11 mouse cellular contexts compared by ENCODE assay signal in the genomic region with DNA sequence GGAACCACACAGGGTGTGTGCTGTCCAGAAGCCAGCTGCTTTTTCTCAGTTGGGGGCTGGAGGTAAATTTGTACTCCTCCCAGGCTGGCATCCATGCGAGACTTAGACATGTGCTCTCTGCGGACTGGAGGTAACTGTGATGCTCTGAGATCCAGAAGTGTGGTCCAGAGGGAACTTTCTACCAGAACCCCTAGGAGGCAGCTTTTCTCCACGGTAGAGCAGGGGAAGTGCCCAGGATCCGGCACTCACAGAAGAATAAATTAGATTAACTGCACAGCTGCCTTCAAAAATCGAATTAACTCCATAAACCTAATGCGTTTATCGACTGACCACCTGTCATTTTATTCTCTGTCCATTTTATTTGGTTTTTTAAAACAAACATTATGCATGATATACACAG. TPM values are rescaled to one million over a fixed set of nuclear protein-coding genes. Genes with fewer than 3 reads are reported as not detected.
DNase-seq lines count a peak whose midpoint lies in the region; ATAC-seq and TF ChIP-seq lines count a peak whose summit lies in the region.
"Had no signal": no experiment of that assay in that cellular context is flagged by ENCODE, and none has a peak within 500 bp of the region (broad histone marks: within the 10 kb centered on the region; RNA-seq: fewer than 3 reads in every experiment).

No protein-coding gene starts in this region.

- H3K36me3 ChIP-seq in forebrain, postnatal 0 days (ENCODE audit: insufficient read depth) = no peaks in the 10 kb centered on the region
- H3K36me3 ChIP-seq in forebrain, embryonic 13.5 days (ENCODE audit: poor library complexity, severe bottlenecking) = no peaks in the 10 kb centered on the region
- H3K36me3 ChIP-seq in kidney, postnatal 0 days (ENCODE audit: insufficient read depth, low read length) = no peaks in the 10 kb centered on the region
- H3K36me3 ChIP-seq in kidney, embryonic 14.5 days (ENCODE audit: control insufficient read depth, insufficient read depth, low read length) = no peaks in the 10 kb centered on the region
- H3K36me3 ChIP-seq: limb, embryonic 13.5 days; midbrain, embryonic 12.5 days had no signal

- peak; percentile 50 for TF ChIP-seq CTCF in forebrain, postnatal 0 days (IDR thresholded peaks at IDR 0.05; ENCODE audit: low read depth)
- peak; percentile 60 for TF ChIP-seq CTCF in kidney, postnatal 0 days (IDR thresholded peaks at IDR 0.05; ENCODE audit: low read depth)

- DNase-seq in forebrain, postnatal 0 days = peak; percentile 34
- peak; percentile 57 for DNase-seq in kidney, postnatal 0 days (ENCODE audit: low spot score)
- DNase-seq in right cerebral cortex, adult 18-20 months = peak; percentile 25
- DNase-seq in right cerebral cortex, postnatal 14 days = no peak
- DNase-seq in natural killer cell, adult 2 months (ENCODE audit: low spot score in 2 of 2) = no peak
- no peak for DNase-seq in cerebellum, adult 8-10 months
- DNase-seq: cerebellum, adult 18-20 months had no signal

- no peak overlapping the region for H3K4me3 ChIP-seq in forebrain, postnatal 0 days (ENCODE audit: low read depth, low read length)
- no peak overlapping the region for H3K4me3 ChIP-seq in forebrain, embryonic 13.5 days
- no peak overlapping the region for H3K4me3 ChIP-seq in kidney, postnatal 0 days (replicated peaks; ENCODE audit: low read depth, low read length)
- H3K4me3 ChIP-seq in kidney, embryonic 14.5 days (ENCODE audit: low read length) = no peak overlapping the region
- H3K4me3 ChIP-seq: limb, embryonic 13.5 days; midbrain, embryonic 12.5 days had no signal

- no peak overlapping the region for H3K4me2 ChIP-seq in forebrain, postnatal 0 days (ENCODE audit: low read depth)
- no peak overlapping the region for H3K4me2 ChIP-seq in forebrain, embryonic 13.5 days
- H3K4me2 ChIP-seq in kidney, postnatal 0 days (ENCODE audit: low read length) = no peak overlapping the region
- H3K4me2 ChIP-seq in kidney, embryonic 14.5 days (replicated peaks; ENCODE audit: low read depth, low read length) = no peak overlapping the region
- H3K4me2 ChIP-seq: limb, embryonic 13.5 days; midbrain, embryonic 12.5 days had no signal

- ATAC-seq in forebrain, postnatal 0 days = no peak
- ATAC-seq in forebrain, embryonic 13.5 days = no peak
- ATAC-seq in kidney, postnatal 0 days (replicated peaks; ENCODE audit: low FRiP score, low read depth) = no peak
- ATAC-seq in kidney, embryonic 14.5 days (ENCODE audit: low FRiP score, low TSS enrichment) = no peak

- no peaks in the 10 kb centered on the region for H3K27me3 ChIP-seq in forebrain, postnatal 0 days (ENCODE audit: insufficient read depth, low read length)
- H3K27me3 ChIP-seq in forebrain, embryonic 13.5 days = no peaks in the 10 kb centered on the region
- no peaks in the 10 kb centered on the region for H3K27me3 ChIP-seq in kidney, postnatal 0 days (ENCODE audit: insufficient read depth, low read length)
- no peaks in the 10 kb centered on the region for H3K27me3 ChIP-seq in kidney, embryonic 14.5 days (ENCODE audit: control insufficient read depth, insufficient read depth, low read length)
- H3K27me3 ChIP-seq: limb, embryonic 13.5 days; midbrain, embryonic 12.5 days had no signal

- H3K9me3 ChIP-seq in forebrain, postnatal 0 days (ENCODE audit: low read length) = no peaks in the 10 kb centered on the region
- H3K9me3 ChIP-seq in forebrain, embryonic 13.5 days (replicated peaks) = no peaks in the 10 kb centered on the region
- H3K9me3 ChIP-seq in kidney, postnatal 0 days (replicated peaks; ENCODE audit: low read length) = no peaks in the 10 kb centered on the region
- no peaks in the 10 kb centered on the region for H3K9me3 ChIP-seq in kidney, embryonic 14.5 days (ENCODE audit: control insufficient read depth, low read length)
- H3K9me3 ChIP-seq: limb, embryonic 13.5 days; midbrain, embryonic 12.5 days had no signal

- no peak overlapping the region for H3K27ac ChIP-seq in forebrain, postnatal 0 days (ENCODE audit: low read depth, low read length)
- H3K27ac ChIP-seq in forebrain, embryonic 13.5 days = no peak overlapping the region
- no peak overlapping the region for H3K27ac ChIP-seq in kidney, postnatal 0 days
- H3K27ac ChIP-seq in kidney, embryonic 14.5 days (ENCODE audit: low read depth, low read length) = no peak overlapping the region
- H3K27ac ChIP-seq: limb, embryonic 13.5 days; midbrain, embryonic 12.5 days had no signal

- H3K4me1 ChIP-seq in forebrain, postnatal 0 days (ENCODE audit: insufficient read depth) = no peaks in the 10 kb centered on the region
- no peaks in the 10 kb centered on the region for H3K4me1 ChIP-seq in forebrain, embryonic 13.5 days
- no peaks in the 10 kb centered on the region for H3K4me1 ChIP-seq in kidney, postnatal 0 days (replicated peaks; ENCODE audit: insufficient read depth, low read length)
- H3K4me1 ChIP-seq in kidney, embryonic 14.5 days (ENCODE audit: control insufficient read depth, insufficient read depth, low read length) = no peaks in the 10 kb centered on the region
- H3K4me1 ChIP-seq: limb, embryonic 13.5 days; midbrain, embryonic 12.5 days had no signal

- no peak overlapping the region for H3K9ac ChIP-seq in forebrain, postnatal 0 days
- no peak overlapping the region for H3K9ac ChIP-seq in forebrain, embryonic 13.5 days
- no peak overlapping the region for H3K9ac ChIP-seq in kidney, postnatal 0 days (ENCODE audit: low read depth, low read length)
- H3K9ac ChIP-seq in kidney, embryonic 14.5 days (ENCODE audit: low read depth, low read length) = no peak overlapping the region
- H3K9ac ChIP-seq: limb, embryonic 13.5 days; midbrain, embryonic 12.5 days had no signal

- WGBS in forebrain, postnatal 0 days = 53% methylated on average over 7 of the region's 7 CpGs
- WGBS in forebrain, embryonic 13.5 days = 61% methylated on average over 7 of the region's 7 CpGs
- WGBS in kidney, postnatal 0 days = 44% methylated on average over 7 of the region's 7 CpGs
- 53% methylated on average over 7 of the region's 7 CpGs for WGBS in kidney, embryonic 14.5 days

RNA-seq across cellular contexts. Expression of a gene that starts 20.1 kb away (rescaled TPM):
- total RNA-seq in forebrain, postnatal 0 days (2014; rRNA removed) = 0.15 and 0.52 TPM in 2 replicates
- 0.05 and 0.29 TPM in 2 replicates for polyA plus RNA-seq in forebrain, postnatal 0 days (2015; fragmentation: Nextera tagmentation; extraction: Ambion mirVana)
- 0.13 TPM in 1 of 2 replicates, not detected in the other for polyA plus RNA-seq in forebrain, embryonic 13.5 days (2015; fragmentation: Nextera tagmentation; extraction: Ambion mirVana)
- not detected in 2 replicates for polyA plus RNA-seq in kidney, postnatal 0 days (2015; fragmentation: Nextera tagmentation; extraction: Ambion mirVana)
- polyA plus RNA-seq in kidney, embryonic 14.5 days (2014; fragmentation: Nextera tagmentation; extraction: Ambion mirVana) = not detected in 2 replicates
- polyA plus RNA-seq: limb, embryonic 13.5 days; midbrain, embryonic 12.5 days had no signal

RNA-seq across cellular contexts. Expression of a gene that starts 44.7 kb away (rescaled TPM):
- total RNA-seq in forebrain, postnatal 0 days (2014; rRNA removed) = 70.6 and 86.6 TPM in 2 replicates
- polyA plus RNA-seq in forebrain, postnatal 0 days (2015; fragmentation: Nextera tagmentation; extraction: Ambion mirVana) = 59.4 and 69.7 TPM in 2 replicates
- polyA plus RNA-seq in forebrain, embryonic 13.5 days (2015; fragmentation: Nextera tagmentation; extraction: Ambion mirVana) = 20.9 and 23.8 TPM in 2 replicates
- polyA plus RNA-seq in kidney, postnatal 0 days (2015; fragmentation: Nextera tagmentation; extraction: Ambion mirVana) = 0.07 TPM in 1 of 2 replicates, not detected in the other
- polyA plus RNA-seq in kidney, embryonic 14.5 days (2014; fragmentation: Nextera tagmentation; extraction: Ambion mirVana) = not detected in 2 replicates

RNA-seq across cellular contexts. Expression of a gene that starts 48.6 kb away (rescaled TPM):
- total RNA-seq in forebrain, postnatal 0 days (2014; rRNA removed) = 0.05 TPM in 1 of 2 replicates, not detected in the other
- 0.16 TPM in 1 of 2 replicates, not detected in the other for polyA plus RNA-seq in forebrain, postnatal 0 days (2015; fragmentation: Nextera tagmentation; extraction: Ambion mirVana)
- not detected in 2 replicates for polyA plus RNA-seq in forebrain, embryonic 13.5 days (2015; fragmentation: Nextera tagmentation; extraction: Ambion mirVana)
- polyA plus RNA-seq in kidney, postnatal 0 days (2015; fragmentation: Nextera tagmentation; extraction: Ambion mirVana) = not detected in 2 replicates
- polyA plus RNA-seq in kidney, embryonic 14.5 days (2014; fragmentation: Nextera tagmentation; extraction: Ambion mirVana) = not detected in 2 replicates
- polyA plus RNA-seq: limb, embryonic 13.5 days; midbrain, embryonic 12.5 days had no signal

Comparison
In these comparisons a context has a peak if more than half of its experiments do, and no peak if none do; other contexts are left out.
1. DNase-seq: peak in forebrain, postnatal 0 days (single experiment), kidney, postnatal 0 days (single experiment) and right cerebral cortex, adult 18-20 months (single experiment); none in right cerebral cortex, postnatal 14 days (single experiment), natural killer cell, adult 2 months (0 of 2) and cerebellum, adult 8-10 months (single experiment).
2. RNA of a gene that starts 44.7 kb away (polyA plus RNA-seq): 59.4 to 69.7 TPM in forebrain, postnatal 0 days and 20.9 to 23.8 TPM in forebrain, embryonic 13.5 days; 0.07 TPM in kidney, postnatal 0 days and not detected in kidney, embryonic 14.5 days; every median in the first group is over 10 times any median in the second.